Mouse (Mus musculus): ENCODE measurements around the gene Gm4779. TPM values are rescaled to one million over a fixed set of nuclear protein-coding genes. Genes with fewer than 3 reads are reported as not detected.

The Gm4779 gene
- total RNA-seq (2023), result under 1 TPM in 1 of 2 experiments, not detected in 1; 0.92 TPM

DNA sequence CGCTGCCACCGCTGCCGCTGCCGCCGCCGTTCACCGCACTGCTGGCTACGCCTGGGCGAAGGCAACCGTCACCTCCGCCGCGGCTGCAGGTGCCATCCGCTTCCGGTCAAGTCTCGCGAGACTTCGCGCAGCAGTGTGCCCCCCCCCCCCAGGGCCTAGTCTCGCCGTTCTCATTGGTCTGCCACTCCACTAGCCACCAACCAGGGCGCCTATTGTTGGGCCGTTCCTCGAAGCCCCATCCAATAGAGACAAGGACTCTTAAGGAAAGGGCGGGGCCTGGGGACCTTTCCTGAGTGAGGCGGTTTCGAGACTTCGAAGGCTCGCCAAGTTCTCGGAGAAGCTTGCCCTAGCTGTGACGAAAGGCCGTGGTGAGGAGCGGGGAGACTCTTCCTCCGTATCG lies at the start of gene Gm4779, which contains the start of gene 8030474K03Rik:
Gene Gm4779, minus strand, starts transcription at position 82 of the 400 bp plus-strand sequence.
Gene 8030474K03Rik, plus strand, starts transcription at position 315 of the 400 bp plus-strand sequence.

Other genes starting within 250 kb of the Gm4779 start
- gene Ogt, start 154.4 kb downstream of the Gm4779 start, total RNA-seq (2023), result 100 to 1,000 TPM; 267 to 295 TPM
- gene Cxcr3, start 60.2 kb downstream of the Gm4779 start, total RNA-seq (2023), result 10 to 100 TPM; 28.6 to 48.0 TPM
- under 1 TPM in 1 of 2 experiments, not detected in 1; 0.36 TPM for gene 8030474K03Rik, start 233 bp upstream of the Gm4779 start, total RNA-seq (2023)
- gene Nhsl2, start 55.0 kb upstream of the Gm4779 start, total RNA-seq (2023), result 1 to 10 TPM; 1.4 to 2.3 TPM